Mouse (Mus musculus): Measurements from ENCODE around the gene Tmem8b. TPM values are rescaled to one million over a fixed set of nuclear protein-coding genes. Genes with fewer than 3 reads are reported as not detected.

Gene Tmem8b
- total RNA-seq, 2 experiments from 2014 or later: 66.7 to 67.3 TPM

GRCm38 (mm10) chr4:43722191-43722590, 53.4 kb downstream of the Tmem8b start:
- DNase-seq: no peak

DNA sequence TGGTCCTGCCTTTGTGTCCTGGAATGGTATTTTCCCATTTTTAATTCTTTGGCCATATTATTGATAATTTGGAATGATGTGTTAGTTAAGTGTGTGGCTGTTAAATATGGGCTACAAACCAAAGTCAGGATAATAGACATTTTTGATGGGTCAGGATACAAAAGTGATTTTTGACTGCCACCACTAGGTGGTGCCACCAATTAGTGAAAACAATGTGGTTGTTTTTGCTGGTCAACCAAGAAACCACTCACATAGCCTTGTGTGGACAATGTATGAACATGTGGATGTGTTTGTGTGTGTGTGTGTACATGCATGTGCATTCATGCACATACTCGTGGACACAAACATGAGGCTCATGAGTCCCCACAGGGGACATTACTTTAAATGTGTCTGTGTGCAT, 56.0 kb downstream of the Tmem8b start:
- no peak for DNase-seq

DNA sequence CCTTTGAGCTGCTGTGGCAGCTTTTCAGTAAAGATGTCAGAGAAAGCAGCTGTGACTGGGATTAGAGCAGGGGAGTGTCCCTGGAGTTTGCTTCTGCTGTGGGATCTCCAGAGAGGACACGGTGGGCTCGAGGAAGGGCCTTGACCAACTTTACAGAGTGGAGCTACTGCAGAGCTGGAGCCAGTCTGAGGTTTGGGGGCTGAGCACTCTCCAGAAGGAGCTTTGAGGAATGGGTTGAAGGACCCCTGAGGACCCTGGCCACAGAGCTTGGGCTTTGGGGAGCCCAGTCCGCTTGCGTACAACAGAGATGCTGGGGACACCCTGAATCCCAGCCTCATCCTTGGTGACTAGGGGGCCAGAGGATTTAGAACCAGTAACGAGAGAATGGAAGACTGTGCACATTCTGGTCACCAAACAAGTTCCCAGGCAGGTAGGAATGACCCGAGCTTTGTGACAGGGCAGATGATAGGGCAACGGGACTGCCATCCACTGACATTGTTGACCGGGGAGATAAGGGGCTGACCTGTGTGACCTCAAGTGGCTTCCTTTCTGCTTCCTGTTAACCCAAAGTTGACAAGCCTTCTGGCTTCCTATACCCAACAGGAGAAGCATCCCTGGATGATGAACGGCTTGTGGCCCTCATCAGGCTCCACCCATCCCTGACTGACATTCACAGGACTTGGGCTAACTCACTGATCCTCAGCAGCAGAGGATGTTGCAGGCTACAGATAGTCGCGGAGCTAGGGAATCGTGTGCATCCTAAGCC, 57.6 kb downstream of the Tmem8b start:
- DNase-seq: no peak

DNA sequence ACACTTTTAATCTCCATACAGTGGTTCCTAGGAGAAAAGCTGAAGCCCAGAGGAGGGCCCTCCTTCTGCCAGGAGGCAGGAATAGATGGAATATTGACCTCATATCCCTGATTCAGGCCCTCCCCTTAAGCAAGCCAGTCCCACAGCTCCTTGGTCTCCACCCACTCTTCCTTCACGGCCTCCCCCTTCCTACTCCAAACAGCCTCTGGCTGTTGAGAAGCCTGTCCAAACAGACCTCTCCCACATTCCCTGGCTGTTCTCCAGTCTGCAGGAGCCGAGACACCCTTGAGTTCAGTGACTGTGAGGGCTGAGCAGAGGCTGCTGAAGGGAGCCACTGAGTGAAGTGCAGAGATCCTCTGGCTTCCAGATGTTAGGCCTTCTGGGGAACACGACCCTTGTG, 58.2 kb downstream of the Tmem8b start, which contains the start of gene Hrct1:
TSS of gene Hrct1 (plus strand) at position 194 of the 400 bp plus-strand sequence.
- no peak for DNase-seq

GRCm38 (mm10) chr4:43727718-43728575, 59.2 kb downstream of the Tmem8b start:
- no peak for DNase-seq

DNA sequence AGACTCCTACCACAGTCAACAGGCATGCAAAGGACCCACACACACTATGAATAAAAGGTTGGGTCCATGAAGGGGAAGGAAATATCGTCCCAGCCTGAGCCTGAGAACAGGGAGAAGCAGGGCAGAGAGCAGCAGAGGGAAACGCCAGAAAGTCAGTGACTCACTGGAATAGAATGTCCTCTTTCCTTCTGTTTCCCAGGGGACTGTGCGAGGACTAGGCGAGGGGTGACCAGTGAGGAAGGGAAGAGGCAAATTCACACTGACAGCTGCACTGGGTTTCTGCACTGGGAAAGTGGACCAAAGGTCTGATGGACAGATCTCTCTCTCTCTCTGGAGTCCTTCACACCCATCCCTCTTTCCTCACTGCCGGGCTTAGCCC, 59.8 kb downstream of the Tmem8b start:
- no peak for DNase-seq

DNA sequence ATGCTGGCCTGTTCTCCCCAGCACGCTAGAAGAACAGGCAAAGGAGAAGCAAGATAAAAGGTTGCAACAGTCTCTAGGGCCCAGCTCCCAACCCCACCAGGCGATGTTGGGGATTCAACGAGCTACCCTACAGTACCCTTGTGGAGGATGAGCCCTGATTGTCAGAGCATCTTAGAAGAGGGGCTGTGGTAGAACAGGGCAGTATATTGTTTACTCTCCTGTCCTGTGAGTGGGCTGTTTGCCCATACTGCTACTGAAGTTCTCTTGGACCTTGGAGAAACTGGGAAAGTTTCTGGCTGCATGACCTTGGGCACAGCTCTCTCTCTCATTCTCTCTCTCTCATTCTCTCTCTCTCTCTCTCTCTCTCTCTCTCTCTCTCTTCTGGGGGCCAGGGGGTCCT, 60.4 kb downstream of the Tmem8b start:
- no peak for DNase-seq

DNA sequence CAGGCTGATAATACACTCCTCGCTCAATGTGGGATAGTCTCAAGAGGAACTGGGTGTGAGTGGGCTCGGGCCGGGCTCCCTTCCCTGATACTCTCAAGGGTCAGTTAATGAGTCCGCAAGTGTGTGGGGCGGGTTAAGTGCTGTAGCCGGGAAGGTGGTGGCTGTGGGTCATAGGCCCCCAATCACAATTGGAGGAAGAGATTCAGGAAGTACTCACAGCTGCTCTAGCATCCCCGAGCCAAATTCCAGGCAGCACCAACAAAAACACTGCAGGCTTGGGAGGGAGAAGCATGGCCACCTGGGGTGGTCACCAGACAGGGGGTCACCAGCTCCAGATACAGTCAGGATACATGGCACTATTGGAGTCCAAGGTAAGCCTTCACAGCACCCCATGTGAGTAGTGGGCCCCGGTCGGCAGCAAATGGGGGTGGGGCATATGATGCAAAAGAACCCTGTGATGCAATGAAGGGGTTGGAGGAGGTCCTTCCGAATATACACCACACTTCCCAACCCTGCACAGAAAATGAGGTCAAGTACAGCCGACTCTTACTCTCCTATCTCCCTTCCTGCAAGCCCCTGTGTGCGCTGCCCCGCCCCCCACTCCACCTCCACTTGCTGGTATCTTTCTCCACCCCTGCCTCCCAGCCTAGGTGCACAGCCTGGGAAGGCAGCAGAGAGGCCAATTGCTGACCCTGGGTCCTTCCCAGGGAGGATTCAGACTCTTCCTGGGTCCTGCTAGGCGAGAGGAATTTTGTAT, 61.2 kb downstream of the Tmem8b start, which contains the start of gene Spaar:
TSS of gene Spaar (plus strand) at position 241 of the 757 bp plus-strand sequence.
- no peak for DNase-seq

DNA sequence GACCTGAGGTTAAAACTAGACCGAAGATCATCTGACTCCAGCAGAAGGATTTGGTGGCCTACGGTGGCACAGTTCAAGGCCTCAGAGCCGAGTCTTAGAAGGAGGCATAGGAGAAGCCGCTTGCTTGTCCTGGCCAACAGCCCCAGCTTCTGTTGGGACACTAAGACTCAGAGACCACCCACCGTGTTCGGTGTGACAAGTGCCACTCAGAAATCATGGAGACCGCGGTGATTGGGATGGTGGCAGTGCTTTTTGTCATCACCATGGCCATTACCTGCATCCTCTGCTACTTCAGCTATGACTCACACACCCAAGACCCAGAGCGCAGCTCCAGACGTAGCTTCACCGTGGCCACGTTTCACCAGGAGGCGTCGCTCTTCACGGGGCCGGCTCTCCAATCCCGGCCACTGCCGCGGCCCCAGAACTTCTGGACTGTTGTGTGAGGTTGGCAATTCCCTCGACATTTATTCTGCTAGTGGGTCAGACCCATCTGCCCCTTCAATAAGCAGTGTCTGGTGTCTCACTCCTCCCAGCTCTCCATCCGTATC, 62.1 kb downstream of the Tmem8b start:
- no peak for DNase-seq

DNA sequence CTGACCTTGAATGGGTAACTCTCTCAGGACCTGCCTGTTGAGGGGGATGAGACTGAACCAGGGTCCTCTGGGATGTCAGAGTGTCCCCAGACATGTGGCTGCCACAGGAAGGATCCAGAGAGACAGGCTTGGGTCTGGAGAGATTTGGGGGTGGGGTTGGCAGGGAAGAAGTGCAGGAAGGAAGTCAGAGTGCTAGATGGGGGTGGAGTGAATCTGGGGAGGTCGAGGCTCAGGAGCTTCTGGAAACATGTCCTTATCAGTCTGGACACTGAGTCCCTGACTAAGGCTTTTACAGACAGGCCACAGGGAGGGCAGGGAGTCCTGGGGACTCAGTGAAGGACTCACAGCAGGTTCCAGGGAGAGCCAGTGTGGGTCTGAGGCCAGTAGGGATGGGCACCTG, 63.4 kb downstream of the Tmem8b start:
- DNase-seq: no peak

DNA sequence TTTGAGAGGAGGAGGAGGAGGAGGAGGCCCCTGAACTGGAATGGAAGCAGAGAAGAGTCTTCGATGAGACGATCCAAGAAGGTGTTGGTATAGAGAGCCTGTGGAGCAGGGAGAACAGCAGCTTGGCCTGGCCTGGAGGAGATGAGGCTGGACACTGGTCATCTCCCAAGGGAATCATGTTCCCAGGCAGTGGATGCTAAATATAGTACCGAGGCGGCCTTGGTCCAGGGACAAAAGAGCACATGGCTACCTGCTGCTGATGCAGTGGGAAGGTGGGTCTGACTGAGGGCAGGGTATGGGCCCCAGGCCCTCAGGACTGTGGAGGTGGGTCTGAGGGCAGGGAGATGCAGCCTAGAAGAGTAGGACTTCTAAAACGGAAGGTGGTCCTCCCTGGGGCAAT, 64.4 kb downstream of the Tmem8b start:
- no peak for DNase-seq

DNA sequence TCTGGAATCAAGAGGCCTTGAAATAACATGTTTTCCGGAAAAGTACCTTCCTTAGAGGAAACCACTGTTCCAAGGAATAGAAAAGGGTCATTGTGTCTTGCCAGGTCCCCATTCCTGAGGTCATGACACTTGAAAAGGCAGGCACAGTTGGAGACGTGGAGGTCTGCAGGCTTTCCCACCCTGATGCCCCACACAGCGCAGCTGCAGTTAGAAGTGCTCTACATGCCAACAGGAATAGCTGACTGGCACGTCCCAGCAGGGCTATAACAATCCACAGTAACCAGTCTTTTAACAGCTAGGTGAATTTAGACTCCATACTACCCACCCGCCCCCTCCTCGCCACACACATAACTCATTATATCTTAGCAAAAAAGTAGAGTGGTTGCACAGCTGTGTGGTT, 68.4 kb downstream of the Tmem8b start:
- no peak for DNase-seq

GRCm38 (mm10) chr4:43738989-43739674, 70.4 kb downstream of the Tmem8b start:
- DNase-seq: no peak

- DNase-seq: no peak
Measured at GRCm38 (mm10) chr4:43741526-43741925, 72.8 kb downstream of the Tmem8b start.

Small RNAs within 50 kb of the gene (microRNA-seq; reads per million reads assigned to microRNA genes)
- gene Gm25262: 0.30 to 0.63 reads per million in 2 experiments

Other genes starting within 250 kb of the Tmem8b start
- 1 to 10 TPM in 1 of 2 experiments, under 1 TPM in 1; 0.72 to 2.6 TPM for gene Fam166b, start 239.8 kb upstream of the Tmem8b start, total RNA-seq (2021)
- 10 to 100 TPM; 76.2 to 76.3 TPM for gene Tesk1, start 227.0 kb upstream of the Tmem8b start, total RNA-seq (2021)
- not detected for gene Cd72, start 214.3 kb upstream of the Tmem8b start, total RNA-seq (2021)
- not detected for gene Sit1, start 185.2 kb upstream of the Tmem8b start, total RNA-seq (2021)
- 10 to 100 TPM; 25.0 to 26.0 TPM for gene Ccdc107, start 176.1 kb upstream of the Tmem8b start, total RNA-seq (2021)
- under 1 TPM; 0.56 to 0.82 TPM for gene Arhgef39, start 169.3 kb upstream of the Tmem8b start, total RNA-seq (2021)
- under 1 TPM; 0.17 to 0.35 TPM for gene Car9, start 162.0 kb upstream of the Tmem8b start, total RNA-seq (2021)
- 1 to 10 TPM; 4.8 to 6.9 TPM for gene Tpm2, start 145.2 kb upstream of the Tmem8b start, total RNA-seq (2021)
- 10 to 100 TPM; 72.6 to 73.2 TPM for gene Creb3, start 106.6 kb upstream of the Tmem8b start, total RNA-seq (2021)
- 10 to 100 TPM; 44.8 to 49.0 TPM for gene Tln1, start 106.3 kb upstream of the Tmem8b start, total RNA-seq (2021)
- 10 to 100 TPM; 43.2 to 51.2 TPM for gene Rgp1, start 90.3 kb upstream of the Tmem8b start, total RNA-seq (2021)
- gene Gba2, start 90.1 kb upstream of the Tmem8b start, total RNA-seq (2021): 10 to 100 TPM; 58.8 to 59.6 TPM
- gene Msmp, start 84.5 kb upstream of the Tmem8b start, total RNA-seq (2021): not detected
- 10 to 100 TPM; 51.6 to 59.1 TPM for gene Npr2, start 37.0 kb upstream of the Tmem8b start, total RNA-seq (2021)
- gene Spag8, start 15.4 kb upstream of the Tmem8b start, total RNA-seq (2021): 1 to 10 TPM in 1 of 2 experiments, under 1 TPM in 1; 0.87 to 1.4 TPM
- 10 to 100 TPM; 29.6 to 33.2 TPM for gene Hint2, start 12.5 kb upstream of the Tmem8b start, total RNA-seq (2021)
- 1 to 10 TPM; 1.3 to 1.5 TPM for gene Fam221b, start 174 bp downstream of the Tmem8b start, total RNA-seq (2021)
- gene Olfr70, start 31.8 kb downstream of the Tmem8b start, total RNA-seq (2021): not detected
- not detected for gene Olfr71, start 41.3 kb downstream of the Tmem8b start, total RNA-seq (2021)
- gene Hrct1, start 58.2 kb downstream of the Tmem8b start, total RNA-seq (2021): 1 to 10 TPM in 1 of 2 experiments, under 1 TPM in 1; 0.47 to 1.2 TPM
- gene Spaar, start 61.1 kb downstream of the Tmem8b start, total RNA-seq (2021): 1 to 10 TPM in 1 of 2 experiments, under 1 TPM in 1; 0.61 to 1.1 TPM
- gene Olfr159, start 102.0 kb downstream of the Tmem8b start, total RNA-seq (2021): not detected
- gene Olfr156, start 154.9 kb downstream of the Tmem8b start, total RNA-seq (2021): not detected
- not detected for gene Olfr157, start 171.2 kb downstream of the Tmem8b start, total RNA-seq (2021)
- gene Olfr155, start 182.6 kb downstream of the Tmem8b start, total RNA-seq (2021): not detected
- 1 to 10 TPM; 5.8 to 7.5 TPM for gene Reck, start 206.6 kb downstream of the Tmem8b start, total RNA-seq (2021)

Data from layer of hippocampus, postnatal 36 days (tissue).